Mouse (Mus musculus) cerebellum, adult 9-10 months (tissue): ENCODE measurements at regions not wholly inside any gene's neighbourhood (a gene's known extent, or its start where the extent isn't known, plus 50 kb on each side); places are given as distances from the start of the nearest gene placed in this dataset.

Experiments
- DNase-seq: peaks from one replicate; pipeline ENCODE4 v3.0.0; 2022

DNA sequence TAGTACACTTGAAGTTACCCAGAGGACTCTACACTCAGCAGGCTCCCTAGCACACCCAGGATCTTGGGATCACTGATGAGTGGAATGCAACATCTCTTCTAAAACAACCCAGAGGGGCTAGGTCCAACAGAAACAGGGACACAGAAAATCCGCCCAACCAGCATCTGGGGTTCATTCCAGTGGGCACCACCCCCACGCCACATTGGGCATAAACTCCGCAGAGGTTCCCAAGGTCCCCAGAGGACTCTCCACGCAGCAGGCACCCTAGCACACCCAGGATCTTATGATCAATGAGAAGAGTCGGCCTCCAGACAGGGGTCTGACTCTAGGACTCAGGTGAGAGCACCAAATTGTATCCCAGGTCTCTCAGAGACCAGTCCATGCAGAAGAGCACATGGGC lies 1236.9 kb upstream of the B3galt2 start:
- DNase-seq, result no peak

DNA sequence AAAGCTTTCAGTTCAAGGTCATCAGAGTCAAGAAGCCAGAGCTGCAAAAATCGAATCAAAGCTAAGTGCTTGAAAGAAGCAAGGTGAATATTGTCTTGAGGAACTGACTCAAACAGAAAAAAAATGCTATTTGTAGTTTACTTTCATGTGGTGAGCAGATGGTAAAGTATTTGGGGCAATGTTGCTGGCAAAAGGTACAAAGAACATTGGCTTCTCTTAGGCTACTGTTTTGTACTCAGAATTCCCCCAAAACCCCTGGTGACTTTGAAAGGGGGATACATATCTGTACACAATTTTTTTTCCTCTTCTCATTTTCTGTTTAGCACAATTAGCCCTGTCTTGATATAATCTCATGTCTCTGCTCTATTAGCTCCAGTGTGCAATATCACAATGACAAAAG lies 1217.8 kb upstream of the B3galt2 start:
- DNase-seq, result peak; percentile 12

DNA sequence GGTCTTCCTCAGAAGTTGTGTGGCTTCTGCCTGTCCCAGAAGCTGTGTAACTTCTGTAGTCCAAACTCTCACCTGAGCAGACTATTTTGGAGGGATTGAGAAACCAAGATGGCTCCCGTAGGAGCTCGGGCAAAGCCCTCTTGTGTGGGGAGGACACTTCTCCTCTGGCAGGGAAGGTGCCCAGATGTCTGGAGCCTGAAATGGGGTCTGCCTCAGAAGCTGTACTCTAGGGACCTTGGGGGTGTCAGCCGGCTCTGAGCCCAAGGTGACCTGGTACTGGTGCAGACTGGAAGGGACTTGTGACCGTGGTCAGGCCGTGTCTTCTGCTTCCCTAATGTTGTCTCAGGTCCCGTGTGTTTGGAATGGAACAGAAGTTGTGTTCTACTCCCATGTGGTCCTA lies 1207.2 kb upstream of the B3galt2 start:
- no peak for DNase-seq

GRCm38 (mm10) chr1:142441592-142441991 lies 1198.9 kb upstream of the B3galt2 start:
- DNase-seq, result no peak

- DNase-seq, result no peak
Measured at GRCm38 (mm10) chr1:142468235-142468634, 1172.2 kb upstream of the B3galt2 start.

GRCm38 (mm10) chr1:142470114-142470513 lies 1170.3 kb upstream of the B3galt2 start:
- DNase-seq, result no peak
